Mouse (Mus musculus): Measurements from ENCODE around the gene Lsm10. TPM values are rescaled to one million over a fixed set of nuclear protein-coding genes. Genes with fewer than 3 reads are reported as not detected.

The Lsm10 gene
- total and polyA plus RNA-seq, 2 experiments from 2014 or later = 41.7 to 186 TPM

GRCm38 (mm10) chr4:126146974-126147532, 50.6 kb downstream of the Lsm10 start:
- TF ChIP-seq CTCF (IDR thresholded peaks at IDR 0.05; ENCODE audit: low read depth) (no peak), EP300 (IDR thresholded peaks at IDR 0.05; ENCODE audit: low read depth) (no peak)
- Histone ChIP-seq H3K36me3 (replicated peaks; ENCODE audit: control insufficient read depth, insufficient read depth, low read length) (peaks cover 7% of the 10 kb centered on the region), H3K4me1 (ENCODE audit: control insufficient read depth, insufficient read depth) (peaks cover 19% of the 10 kb centered on the region), H3K4me3 (ENCODE audit: low read depth, low read length) (no peak overlapping the region), H3K27ac (ENCODE audit: low read depth) (peak overlapping the region; percentile 80; the same call in 1 of the 2 replicates), H3K4me2 (ENCODE audit: low read depth, low read length) (peak overlapping the region; percentile 73; the same call in 1 of the 2 replicates), H3K9me3 (replicated peaks; ENCODE audit: control insufficient read depth, low read length) (no peaks in the 10 kb centered on the region), H3K9ac (replicated peaks; ENCODE audit: low read depth, low read length) (no peak overlapping the region), H3K27me3 (ENCODE audit: control insufficient read depth, insufficient read depth, low read length) (0 out of 2 replicates have a peak, but pooled peaks cover 26% of the 10 kb centered on the region)
- ATAC-seq (ENCODE audit: insufficient read depth, low read depth) (no peak), DNase-seq (ENCODE audit: low spot score) (no peak)
- WGBS = 61% methylated on average over 9 of the region's 9 CpGs

- Histone ChIP-seq H3K4me1 (ENCODE audit: control insufficient read depth, insufficient read depth) (peaks cover 19% of the 10 kb centered on the region), H3K27ac (ENCODE audit: low read depth) (peak within 1 kb of the TSS; percentile 80), H3K4me3 (ENCODE audit: low read depth, low read length) (peak within 1 kb of the TSS; percentile 59), H3K27me3 (ENCODE audit: control insufficient read depth, insufficient read depth, low read length) (0 out of 2 replicates have a peak, but pooled peaks cover 26% of the 10 kb centered on the region), H3K4me2 (ENCODE audit: low read depth, low read length) (peak within 1 kb of the TSS; percentile 73), H3K9me3 (replicated peaks; ENCODE audit: control insufficient read depth, low read length) (no peaks in the 10 kb centered on the region), H3K9ac (replicated peaks; ENCODE audit: low read depth, low read length) (peak within 1 kb of the TSS; percentile 72), H3K36me3 (replicated peaks; ENCODE audit: control insufficient read depth, insufficient read depth, low read length) (peaks cover 7% of the 10 kb centered on the region)
- 7% methylated on average over 24 of the region's 24 CpGs for WGBS
- ATAC-seq (ENCODE audit: insufficient read depth, low read depth) (peak; percentile 51), DNase-seq (ENCODE audit: low spot score) (peak; percentile 62)
- no peak for TF ChIP-seq CTCF (IDR thresholded peaks at IDR 0.05; ENCODE audit: low read depth)
Observed at GRCm38 (mm10) chr4:126147533-126148160, 51.2 kb downstream of the Lsm10 start, which contains the start of gene Eva1b. Gene Eva1b (plus strand): TSS chr4:126147744.

Other genes with a start within 250 kb of the Lsm10 start
- 2.6 and 3.9 TPM in 2 replicates for gene Csf3r, start 72.1 kb upstream of the Lsm10 start, total RNA-seq (2014; rRNA removed; ENCODE audit: low replicate concordance)
- 0.48 and 0.77 TPM in 2 replicates for gene Csf3r, start 72.1 kb upstream of the Lsm10 start, polyA plus RNA-seq (2015; fragmentation: Nextera tagmentation; extraction: Ambion mirVana)
- 52.4 and 84.0 TPM in 2 replicates for gene Mrps15, start 49.7 kb upstream of the Lsm10 start, total RNA-seq (2014; rRNA removed; ENCODE audit: low replicate concordance)
- 139 and 142 TPM in 2 replicates for gene Mrps15, start 49.7 kb upstream of the Lsm10 start, polyA plus RNA-seq (2015; fragmentation: Nextera tagmentation; extraction: Ambion mirVana)
- gene Oscp1, start 38.1 kb upstream of the Lsm10 start, total RNA-seq (2014; rRNA removed; ENCODE audit: low replicate concordance) = 1.4 and 5.9 TPM in 2 replicates
- gene Oscp1, start 38.1 kb upstream of the Lsm10 start, polyA plus RNA-seq (2015; fragmentation: Nextera tagmentation; extraction: Ambion mirVana) = 3.8 and 4.2 TPM in 2 replicates
- gene Stk40, start 7.3 kb downstream of the Lsm10 start, total RNA-seq (2014; rRNA removed; ENCODE audit: low replicate concordance) = 19.9 and 22.8 TPM in 2 replicates
- 14.2 and 17.3 TPM in 2 replicates for gene Stk40, start 7.3 kb downstream of the Lsm10 start, polyA plus RNA-seq (2015; fragmentation: Nextera tagmentation; extraction: Ambion mirVana)
- gene Eva1b, start 51.1 kb downstream of the Lsm10 start, total RNA-seq (2014; rRNA removed; ENCODE audit: low replicate concordance) = 53.1 and 69.1 TPM in 2 replicates
- 26.8 and 28.5 TPM in 2 replicates for gene Eva1b, start 51.1 kb downstream of the Lsm10 start, polyA plus RNA-seq (2015; fragmentation: Nextera tagmentation; extraction: Ambion mirVana)
- gene Sh3d21, start 66.9 kb downstream of the Lsm10 start, total RNA-seq (2014; rRNA removed; ENCODE audit: low replicate concordance) = 2.6 TPM in 1 of 2 replicates, not detected in the other
- 2.2 and 2.6 TPM in 2 replicates for gene Sh3d21, start 66.9 kb downstream of the Lsm10 start, polyA plus RNA-seq (2015; fragmentation: Nextera tagmentation; extraction: Ambion mirVana)
- 84.1 and 121 TPM in 2 replicates for gene Thrap3, start 106.1 kb downstream of the Lsm10 start, total RNA-seq (2014; rRNA removed; ENCODE audit: low replicate concordance)
- gene Thrap3, start 106.1 kb downstream of the Lsm10 start, polyA plus RNA-seq (2015; fragmentation: Nextera tagmentation; extraction: Ambion mirVana) = 86.1 and 96.7 TPM in 2 replicates
- gene Map7d1, start 159.7 kb downstream of the Lsm10 start, total RNA-seq (2014; rRNA removed; ENCODE audit: low replicate concordance) = 75.0 and 90.1 TPM in 2 replicates
- gene Map7d1, start 159.7 kb downstream of the Lsm10 start, polyA plus RNA-seq (2015; fragmentation: Nextera tagmentation; extraction: Ambion mirVana) = 35.2 and 37.5 TPM in 2 replicates
- gene Trappc3, start 165.7 kb downstream of the Lsm10 start, total RNA-seq (2014; rRNA removed; ENCODE audit: low replicate concordance) = 46.4 and 63.1 TPM in 2 replicates
- 80.3 and 86.7 TPM in 2 replicates for gene Trappc3, start 165.7 kb downstream of the Lsm10 start, polyA plus RNA-seq (2015; fragmentation: Nextera tagmentation; extraction: Ambion mirVana)
- gene Col8a2, start 190.2 kb downstream of the Lsm10 start, total RNA-seq (2014; rRNA removed; ENCODE audit: low replicate concordance) = 3.8 and 4.3 TPM in 2 replicates
- gene Col8a2, start 190.2 kb downstream of the Lsm10 start, polyA plus RNA-seq (2015; fragmentation: Nextera tagmentation; extraction: Ambion mirVana) = 0.71 and 1.1 TPM in 2 replicates
- gene Adprhl2, start 225.1 kb downstream of the Lsm10 start, total RNA-seq (2014; rRNA removed; ENCODE audit: low replicate concordance) = 26.8 and 30.2 TPM in 2 replicates
- gene Adprhl2, start 225.1 kb downstream of the Lsm10 start, polyA plus RNA-seq (2015; fragmentation: Nextera tagmentation; extraction: Ambion mirVana) = 23.2 and 26.1 TPM in 2 replicates
- gene Tekt2, start 229.1 kb downstream of the Lsm10 start, total RNA-seq (2014; rRNA removed; ENCODE audit: low replicate concordance) = not detected in 2 replicates
- 0.27 and 0.88 TPM in 2 replicates for gene Tekt2, start 229.1 kb downstream of the Lsm10 start, polyA plus RNA-seq (2015; fragmentation: Nextera tagmentation; extraction: Ambion mirVana)